Mouse (Mus musculus) myocyte (in vitro differentiated cells): ENCODE results near the gene Guca2b.

Source experiments
- E2F4 ChIP-seq: IDR thresholded peaks from one replicate; pipeline ENCODE4 v1.6.1; 2011; ENCODE audit warnings: mild to moderate bottlenecking, control low read depth, moderate library complexity; ENCODE audit not compliant: insufficient read depth
- MAX ChIP-seq: IDR thresholded peaks from one replicate; pipeline ENCODE4 v1.6.1; 2011; ENCODE audit warnings: low read depth, mild to moderate bottlenecking, control low read depth
- MYOD1 ChIP-seq, 3 experiments: IDR thresholded peaks; one replicate each; pipeline ENCODE4 v1.6.1; 2011; ENCODE audit warnings: control low read depth in 2 of 3, low read depth in 2 of 3, mild to moderate bottlenecking in 2 of 3, moderate library complexity in 1 of 3; ENCODE audit not compliant: insufficient read length in 2 of 3, control insufficient read depth in 1 of 3
- MYOG ChIP-seq, 3 experiments: IDR thresholded peaks; one replicate each; pipeline ENCODE4 v1.6.1; 2011; ENCODE audit warnings: control low read depth in 2 of 3, low read depth in 2 of 3, mild to moderate bottlenecking in 2 of 3; ENCODE audit not compliant: insufficient read length in 2 of 3, control insufficient read depth in 1 of 3, insufficient read depth in 1 of 3
- POLR2A ChIP-seq: IDR thresholded peaks from one replicate; pipeline ENCODE4 v1.6.1; 2011; ENCODE audit warnings: low read depth, mild to moderate bottlenecking, control low read depth, moderate library complexity; ENCODE audit not compliant: insufficient read length
- POLR2AphosphoS2 ChIP-seq: IDR thresholded peaks from one replicate; pipeline ENCODE4 v1.6.1; 2011; ENCODE audit warnings: low read depth, control low read depth; ENCODE audit not compliant: insufficient read length
- REST ChIP-seq: IDR thresholded peaks from one replicate; pipeline ENCODE4 v1.6.1; 2011; ENCODE audit warnings: mild to moderate bottlenecking, control low read depth, moderate library complexity; ENCODE audit not compliant: insufficient read depth, insufficient read length
- TCF12 ChIP-seq: IDR thresholded peaks from one replicate; pipeline ENCODE4 v1.6.1; 2011; ENCODE audit warnings: mild to moderate bottlenecking, control low read depth; ENCODE audit not compliant: poor library complexity, insufficient read depth, severe bottlenecking
- TCF3 ChIP-seq: IDR thresholded peaks from one replicate; pipeline ENCODE4 v1.6.1; 2011; ENCODE audit warnings: low read depth, control low read depth; ENCODE audit not compliant: insufficient read length
- USF1 ChIP-seq: IDR thresholded peaks from one replicate; pipeline ENCODE4 v1.6.1; 2011; ENCODE audit warnings: low read depth, mild to moderate bottlenecking, control low read depth, moderate library complexity

DNA sequence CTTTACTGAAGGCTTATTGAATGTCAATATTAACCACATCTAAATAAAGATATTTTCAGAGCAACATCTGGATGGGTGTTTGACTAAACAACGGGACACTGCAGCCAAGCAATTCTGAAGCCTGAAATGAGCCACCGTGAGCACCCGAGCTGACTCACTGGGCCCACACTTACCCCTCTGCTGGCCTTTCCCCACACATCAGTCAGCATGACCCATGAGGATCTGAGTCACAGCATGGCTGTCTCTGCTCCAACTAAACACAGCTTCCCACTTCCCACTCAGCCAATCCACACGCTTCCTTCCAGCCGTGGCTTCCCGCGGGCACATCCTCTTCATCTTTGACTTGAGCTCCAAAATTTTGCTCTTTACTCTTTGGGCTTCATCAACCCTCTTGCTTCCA, 4.2 kb upstream of the Guca2b start:
- TF ChIP-seq POLR2A = no peak
- TF ChIP-seq POLR2AphosphoS2 = no peak
- TF ChIP-seq E2F4 = no peak
- TF ChIP-seq TCF12 = no peak
- TF ChIP-seq MYOG (IDR thresholded peaks at IDR 0.05; ENCODE audit: control insufficient read depth in 1 of 3, insufficient read depth in 1 of 3, insufficient read length in 2 of 3, low read depth in 2 of 3) = no peak
- TF ChIP-seq MAX = no peak
- no peak for TF ChIP-seq USF1
- no peak for TF ChIP-seq REST
- no peak for TF ChIP-seq MYOD1 (IDR thresholded peaks at IDR 0.05; ENCODE audit: control insufficient read depth in 1 of 3, insufficient read length in 2 of 3, low read depth in 2 of 3)
- no peak for TF ChIP-seq TCF3
